Mouse (Mus musculus) lung, postnatal 36 days (tissue): ENCODE measurements at regions not wholly inside any gene's neighbourhood (a gene's known extent, or its start where the extent isn't known, plus 50 kb on each side); places are given as distances from the start of the nearest gene placed in this dataset.

Experiments
- DNase-seq: peaks from one replicate; pipeline ENCODE4 v3.0.0; 2022; ENCODE audit warnings: mixed read lengths

GRCm38 (mm10) chrX:77980676-77981075 is 55.8 kb upstream of the 5430402E10Rik start:
- peak; percentile 9 for DNase-seq
